In the genomic region with DNA sequence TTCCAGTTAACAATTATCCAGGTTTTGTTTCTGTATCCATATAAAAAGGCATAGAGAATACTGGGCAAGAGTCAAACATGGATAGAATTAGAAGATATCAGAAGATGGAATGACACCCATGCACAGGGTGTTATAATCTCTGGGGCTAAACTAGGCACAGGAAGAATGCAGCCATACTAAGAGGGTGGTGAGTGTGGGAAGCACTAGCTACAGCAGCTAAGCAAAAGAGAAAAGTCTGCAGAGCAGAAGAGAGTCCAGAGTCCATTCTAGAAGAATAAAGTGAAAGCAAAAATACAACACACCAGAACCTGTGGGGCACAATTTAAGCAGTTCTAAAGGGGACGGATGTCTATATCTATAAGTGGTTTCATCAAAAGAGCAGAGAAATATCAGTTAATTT, we compare ENCODE assay signal across 17 mouse cellular contexts.
A peak's percentile ranks its signal among the peaks of the same experiment; 100 is the strongest.
DNase-seq lines count a peak whose midpoint lies in the region; ATAC-seq and TF ChIP-seq lines count a peak whose summit lies in the region.
"Had no signal": no experiment of that assay in that cellular context is flagged by ENCODE, and none has a peak within 500 bp of the region (broad histone marks: within the 10 kb centered on the region; RNA-seq: fewer than 3 reads in every experiment).

No protein-coding gene starts in this region.

- no peak for TF ChIP-seq CTCF in kidney, adult 2 months (conservative IDR thresholded peaks at IDR 0.05; ENCODE audit: insufficient read depth, insufficient read length, low read depth, low read length)

- intact Hi-C loops in heart, postnatal 25 days (cut with DNase I) = no loop called here
- intact Hi-C loops in heart, postnatal 36 days (cut with DNase I) = no loop called here

- no peak overlapping the region for H3K4me3 ChIP-seq in heart, embryonic 11.5 days (ENCODE audit: low read depth, low read length)
- no peak overlapping the region for H3K4me3 ChIP-seq in heart, embryonic 15.5 days
- no peak overlapping the region for H3K4me3 ChIP-seq in kidney, adult 2 months (ENCODE audit: insufficient read depth, low read depth, low read length)
- H3K4me3 ChIP-seq: embryonic facial prominence, embryonic 12.5 days; forebrain, embryonic 15.5 days; hindbrain, embryonic 15.5 days had no signal

- H3K4me2 ChIP-seq in heart, embryonic 11.5 days = 0 out of 2 replicates have a peak overlapping the region, but pooled peaks have one; percentile 14
- 0 out of 2 replicates have a peak overlapping the region, but pooled peaks have one; percentile 18 for H3K4me2 ChIP-seq in heart, embryonic 15.5 days
- H3K4me2 ChIP-seq: embryonic facial prominence, embryonic 12.5 days; forebrain, embryonic 15.5 days; hindbrain, embryonic 15.5 days had no signal

- no peaks in the 10 kb centered on the region for H3K27me3 ChIP-seq in heart, embryonic 11.5 days (ENCODE audit: control insufficient read depth, insufficient read depth, low read length)
- H3K27me3 ChIP-seq in heart, embryonic 15.5 days = no peaks in the 10 kb centered on the region
- H3K27me3 ChIP-seq in kidney, adult 2 months (replicated peaks; ENCODE audit: control insufficient read depth, insufficient read depth, low read length) = no peaks in the 10 kb centered on the region
- H3K27me3 ChIP-seq: embryonic facial prominence, embryonic 12.5 days; forebrain, embryonic 15.5 days; hindbrain, embryonic 15.5 days had no signal

- H3K4me1 ChIP-seq in heart, embryonic 11.5 days (ENCODE audit: control insufficient read depth, insufficient read depth, low read length) = no peaks in the 10 kb centered on the region; the same call in 1 of the 2 replicates
- 0 out of 2 replicates have a peak, but pooled peaks cover 8% of the 10 kb centered on the region for H3K4me1 ChIP-seq in heart, embryonic 15.5 days (replicated peaks)
- no peaks in the 10 kb centered on the region for H3K4me1 ChIP-seq in kidney, adult 2 months (ENCODE audit: control insufficient read depth, insufficient read depth, low read length)
- H3K4me1 ChIP-seq: embryonic facial prominence, embryonic 12.5 days had no signal

- H3K9ac ChIP-seq in heart, embryonic 11.5 days (ENCODE audit: low read depth, low read length) = no peak overlapping the region
- no peak overlapping the region for H3K9ac ChIP-seq in heart, embryonic 15.5 days
- H3K9ac ChIP-seq: embryonic facial prominence, embryonic 12.5 days; forebrain, embryonic 15.5 days; hindbrain, embryonic 15.5 days had no signal

- no peak for ATAC-seq in heart, embryonic 11.5 days (replicated peaks; ENCODE audit: insufficient number of reproducible peaks, low FRiP score, low TSS enrichment)
- 0 out of 2 replicates have a peak, but pooled peaks have one; percentile 55 for ATAC-seq in heart, embryonic 15.5 days (replicated peaks; ENCODE audit: insufficient number of reproducible peaks, insufficient read depth, low FRiP score, low read depth)
- ATAC-seq: forebrain, embryonic 15.5 days had no signal

- WGBS in heart, embryonic 11.5 days (ENCODE audit: insufficient replicate concordance) = 78% methylated on average over 1 of the region's 1 CpGs
- 58% methylated on average over 1 of the region's 1 CpGs for whole genome bisulfite sequencing in heart, embryonic 15.5 days
- WGBS in kidney, adult 2 months = 60% methylated on average over 1 of the region's 1 CpGs

- no peak for DNase-seq in heart, postnatal 25 days (ENCODE audit: low spot score)
- DNase-seq in heart, postnatal 36 days = no peak
- DNase-seq in kidney, adult 2 months = peak; percentile 23
- DNase-seq in kidney, postnatal 25 days = no peak
- DNase-seq in adipocyte (ENCODE audit: low spot score) = no peak
- DNase-seq: adrenal gland, postnatal 14 days; cerebellum, adult 11-12 months; cerebellum, adult 9-10 months; cerebellum, postnatal 25 days; gastrocnemius, postnatal 14 days; heart, postnatal 14 days; kidney, adult 18-20 months had no signal

- no peaks in the 10 kb centered on the region for H3K9me3 ChIP-seq in heart, embryonic 11.5 days (replicated peaks; ENCODE audit: control insufficient read depth, low read length)
- H3K9me3 ChIP-seq in heart, embryonic 15.5 days (replicated peaks) = no peaks in the 10 kb centered on the region
- H3K9me3 ChIP-seq: forebrain, embryonic 15.5 days; hindbrain, embryonic 15.5 days had no signal

- TF ChIP-seq POLR2A in kidney, adult 2 months (IDR thresholded peaks at IDR 0.05; ENCODE audit: low read depth, low read length) = no peak

- no peak overlapping the region for H3K27ac ChIP-seq in heart, embryonic 11.5 days (ENCODE audit: low read depth, low read length)
- H3K27ac ChIP-seq in heart, embryonic 15.5 days = peak overlapping the region; percentile 45
- no peak overlapping the region for H3K27ac ChIP-seq in kidney, adult 2 months (ENCODE audit: insufficient read depth, low read depth, low read length)
- H3K27ac ChIP-seq: embryonic facial prominence, embryonic 12.5 days; forebrain, embryonic 15.5 days; hindbrain, embryonic 15.5 days had no signal

- no peaks in the 10 kb centered on the region for H3K36me3 ChIP-seq in heart, embryonic 11.5 days (ENCODE audit: control insufficient read depth, insufficient read depth, low read length)
- no peaks in the 10 kb centered on the region for H3K36me3 ChIP-seq in heart, embryonic 15.5 days
- no peaks in the 10 kb centered on the region for H3K36me3 ChIP-seq in kidney, adult 2 months (ENCODE audit: control insufficient read depth, insufficient read depth, low read length)
- H3K36me3 ChIP-seq: embryonic facial prominence, embryonic 12.5 days; forebrain, embryonic 15.5 days; hindbrain, embryonic 15.5 days had no signal
